Mouse (Mus musculus): ENCODE results near the gene Chgb. TPM values are rescaled to one million over a fixed set of nuclear protein-coding genes. Genes with fewer than 3 reads are reported as not detected.
A peak's percentile ranks its signal among the peaks of the same experiment; 100 is the strongest.

The Chgb gene
- 1,709 and 1,883 TPM in 2 replicates for total RNA-seq (2021)
- long read RNA-seq, experiment 1, transcript Chgb-201 (5 exons, 2,740 nt), result major isoform, 3,550 of 4,738 reads
- long read RNA-seq, experiment 1, partial matches to known transcripts, result 1,147 of 4,738 reads
- long read RNA-seq, experiment 1, other reads (novel, unspliced or antisense), result 41 of 4,738 reads
- long read RNA-seq, experiment 2, transcript Chgb-201 (5 exons, 2,740 nt), result major isoform, 2,236 of 3,065 reads
- long read RNA-seq, experiment 2, partial matches to known transcripts, result 780 of 3,065 reads
- long read RNA-seq, experiment 2, other reads (novel, unspliced or antisense), result 49 of 3,065 reads

GRCm38 (mm10) chr2:132780978-132781377 lies at the start of gene Chgb:
Chgb (plus strand) TSS chr2:132781278.
- DNase-seq, result no peak

GRCm38 (mm10) chr2:132732940-132733339 lies 48.1 kb upstream of the Chgb start:
- no peak for DNase-seq

GRCm38 (mm10) chr2:132733603-132734573 lies 47.2 kb upstream of the Chgb start:
- no peak for DNase-seq

- DNase-seq, result no peak
Observed at GRCm38 (mm10) chr2:132738816-132739432, 42.2 kb upstream of the Chgb start.

GRCm38 (mm10) chr2:132741862-132742347 lies 39.2 kb upstream of the Chgb start:
- peak; percentile 45 for DNase-seq

GRCm38 (mm10) chr2:132744866-132745265 lies 36.2 kb upstream of the Chgb start:
- DNase-seq, result no peak

GRCm38 (mm10) chr2:132746108-132746507 lies 35.0 kb upstream of the Chgb start:
- no peak for DNase-seq

- no peak for DNase-seq
Observed at GRCm38 (mm10) chr2:132750726-132751125, 30.4 kb upstream of the Chgb start.

GRCm38 (mm10) chr2:132751141-132752066 lies 29.7 kb upstream of the Chgb start:
- DNase-seq, result no peak

GRCm38 (mm10) chr2:132752398-132752797 lies 28.7 kb upstream of the Chgb start:
- DNase-seq, result no peak

GRCm38 (mm10) chr2:132753137-132753536 lies 27.9 kb upstream of the Chgb start:
- DNase-seq, result no peak

GRCm38 (mm10) chr2:132757911-132758310 lies 23.2 kb upstream of the Chgb start:
- no peak for DNase-seq

GRCm38 (mm10) chr2:132770822-132771221 lies 10.3 kb upstream of the Chgb start:
- no peak for DNase-seq

- peak; percentile 96 for DNase-seq
Observed at GRCm38 (mm10) chr2:132781439-132782068, 476 bp downstream of the Chgb start.

- DNase-seq, result no peak
Observed at GRCm38 (mm10) chr2:132784039-132784438, 3.0 kb downstream of the Chgb start.

GRCm38 (mm10) chr2:132793441-132794203 lies 12.5 kb downstream of the Chgb start:
- DNase-seq, result no peak

GRCm38 (mm10) chr2:132794204-132794586 lies 13.1 kb downstream of the Chgb start:
- no peak for DNase-seq

GRCm38 (mm10) chr2:132802976-132803375 lies 21.9 kb downstream of the Chgb start:
- DNase-seq, result no peak

- DNase-seq, result peak; percentile 95
Observed at GRCm38 (mm10) chr2:132815608-132816314, 34.7 kb downstream of the Chgb start, which contains the start of the genes Trmt6 and Mcm8. Trmt6 (minus strand) TSS chr2:132816055. Mcm8 (plus strand) TSS chr2:132816141.

All from adrenal gland, postnatal 14 days (tissue).